Mouse (Mus musculus) limb, embryonic 10.5 days (tissue): ENCODE data around the gene Prr19. TPM values are rescaled to one million over a fixed set of nuclear protein-coding genes. Genes with fewer than 3 reads are reported as not detected.

ENCODE experiments used
- DNase-seq: peaks from one replicate; pipeline ENCODE4 v3.0.0-alpha.2; 2017; ENCODE audit warnings: low spot score
- H3K27ac ChIP-seq: fragments of 300-500 bp; sonication (generic); 2 replicates; pipeline ENCODE4 v1.5.1; 2016; ENCODE audit warnings: mild to moderate bottlenecking
- H3K27me3 ChIP-seq: fragments of 300-500 bp; sonication (generic); 2 replicates; pipeline ENCODE4 v1.6.1; 2016; ENCODE audit warnings: low read depth, mild to moderate bottlenecking; ENCODE audit not compliant: poor library complexity, severe bottlenecking
- H3K36me3 ChIP-seq: fragments of 300-500 bp; sonication (generic); 2 replicates; pipeline ENCODE4 v1.6.1; 2016; ENCODE audit warnings: mild to moderate bottlenecking, moderate library complexity
- H3K4me1 ChIP-seq: fragments of 300-500 bp; sonication (generic); 2 replicates; pipeline ENCODE4 v1.6.1; 2016
- H3K4me3 ChIP-seq: fragments of 300-500 bp; sonication (generic); 2 replicates; pipeline ENCODE4 v1.5.1; 2016; ENCODE audit warnings: mild to moderate bottlenecking, moderate library complexity
- H3K9me3 ChIP-seq: fragments of 300-500 bp; sonication (generic); replicated peaks from 2 replicates; pipeline ENCODE4 v1.6.1; 2016; ENCODE audit warnings: mild to moderate bottlenecking
- WGBS: fragments of 180-500 bp; shearing (Covaris S2); methylation state at CpG from one replicate; pipeline ENCODE4 v1.1.7; 2016; 5-methylcytosine and 5-hydroxymethylcytosine counted together
- polyA plus RNA-seq: library from polyadenylated mRNA; unstranded; fragments of >200 nt; fragmentation: Nextera tagmentation; extraction: Ambion mirVana; gene quantifications from 2 replicates; pipeline ENCODE4 v1.2.1, GENCODE M21; 2016

The Prr19 gene
- polyA plus RNA-seq, 1 experiment from 2014 or later, result 1.3 TPM

DNA sequence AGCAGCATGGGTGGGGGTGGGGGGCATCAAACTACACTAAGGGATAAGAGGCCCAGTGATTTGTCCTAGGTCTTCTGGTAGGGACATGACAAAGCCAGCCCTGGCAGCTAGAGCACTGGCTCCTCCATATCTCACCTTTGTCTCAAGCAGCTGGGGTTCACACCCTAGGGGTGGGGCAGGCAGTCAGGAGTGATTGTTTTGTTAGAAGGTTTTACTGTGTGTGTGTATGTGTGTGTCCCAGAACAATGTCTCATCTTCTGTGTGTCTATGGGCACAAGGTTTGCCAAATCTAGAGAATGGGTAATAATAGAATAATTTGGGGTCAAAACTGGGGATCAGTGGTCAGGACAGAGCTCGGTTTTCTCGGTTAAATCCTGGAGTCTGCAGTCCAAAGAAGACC lies 4.3 kb downstream of the Prr19 start:
- Histone ChIP-seq H3K9me3 (no peaks in the 10 kb centered on the region), H3K27me3 (peaks cover 58% of the 10 kb centered on the region), H3K4me1 (peaks cover 17% of the 10 kb centered on the region), H3K36me3 (no peaks in the 10 kb centered on the region), H3K4me3 (peak overlapping the region; percentile 59), H3K27ac (no peak overlapping the region)
- WGBS, result 3% methylated on average over 2 of the region's 2 CpGs
- DNase-seq, result no peak

DNA sequence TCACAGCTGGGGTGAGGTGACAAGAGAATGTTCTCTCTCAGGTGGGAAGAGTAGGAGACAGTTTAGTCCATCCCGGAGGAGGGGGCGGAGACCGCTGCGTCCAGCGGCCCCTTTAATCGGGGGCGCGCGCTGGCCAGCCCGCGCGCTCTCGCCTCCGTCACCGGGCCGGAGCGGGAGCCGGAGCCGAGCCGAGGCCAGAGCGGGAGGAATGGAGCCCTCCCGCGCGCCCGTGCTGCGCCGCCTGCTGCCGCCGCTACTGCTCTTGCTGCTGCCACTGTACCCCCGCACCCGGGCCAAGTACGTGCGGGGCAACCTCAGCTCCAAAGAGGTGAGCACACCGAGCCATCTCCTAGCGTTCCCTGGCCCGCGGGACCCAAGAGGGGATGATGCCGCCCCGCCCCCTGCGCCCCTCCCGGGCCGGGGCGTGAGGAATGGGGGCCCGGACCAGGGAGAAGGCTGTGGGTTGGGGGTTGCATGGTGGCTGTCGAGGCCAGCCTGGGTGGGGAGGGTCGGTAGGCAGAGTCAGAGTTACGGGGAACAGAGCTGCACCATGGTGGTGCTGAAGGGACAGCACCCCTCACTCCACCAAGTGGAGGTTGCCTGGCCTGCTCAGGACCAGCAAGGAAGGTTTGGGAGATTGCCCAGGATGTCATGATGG lies 4.9 kb downstream of the Prr19 start, which contains the start of gene Tmem145:
Tmem145 (plus strand) TSS at position 151 of the 658 bp plus-strand sequence.
- Histone ChIP-seq H3K9me3 (no peaks in the 10 kb centered on the region), H3K27me3 (peaks cover 60% of the 10 kb centered on the region), H3K27ac (peak within 1 kb of the TSS; percentile 26; the same call in 1 of the 2 replicates), H3K4me3 (peak within 1 kb of the TSS; percentile 59), H3K4me1 (peaks cover 14% of the 10 kb centered on the region), H3K36me3 (no peaks in the 10 kb centered on the region)
- under 1% methylated on average over 47 of the region's 47 CpGs for WGBS
- DNase-seq, result peak; percentile 85

DNA sequence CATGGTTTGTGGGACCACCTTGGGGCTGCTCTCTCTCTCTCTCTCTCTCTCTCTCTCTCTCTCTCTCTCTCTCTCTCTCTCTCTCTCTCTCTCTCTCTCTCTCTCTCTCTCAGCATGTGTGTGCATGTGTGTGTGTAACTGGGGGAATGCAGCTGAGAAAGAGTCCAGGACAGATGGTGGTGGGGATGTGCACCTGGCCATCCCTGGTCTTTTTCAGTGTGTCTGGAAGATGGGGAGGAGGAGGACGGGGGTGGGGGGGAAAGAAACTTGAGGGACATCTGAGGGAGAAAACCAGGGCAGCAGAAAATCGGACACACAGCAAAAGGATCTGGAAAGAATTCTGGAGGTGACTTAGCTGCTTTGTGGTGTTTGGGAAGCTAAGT lies 5.4 kb downstream of the Prr19 start:
- WGBS, result 52% methylated on average over 2 of the region's 2 CpGs
- H3K27me3 ChIP-seq, result peaks cover 65% of the 10 kb centered on the region
- DNase-seq, result no peak
- no peaks in the 10 kb centered on the region for H3K9me3 ChIP-seq
- no peak overlapping the region for H3K27ac ChIP-seq
- no peaks in the 10 kb centered on the region for H3K36me3 ChIP-seq
- H3K4me3 ChIP-seq, result peak overlapping the region; percentile 59; the same call in 1 of the 2 replicates
- peaks cover 11% of the 10 kb centered on the region for H3K4me1 ChIP-seq

DNA sequence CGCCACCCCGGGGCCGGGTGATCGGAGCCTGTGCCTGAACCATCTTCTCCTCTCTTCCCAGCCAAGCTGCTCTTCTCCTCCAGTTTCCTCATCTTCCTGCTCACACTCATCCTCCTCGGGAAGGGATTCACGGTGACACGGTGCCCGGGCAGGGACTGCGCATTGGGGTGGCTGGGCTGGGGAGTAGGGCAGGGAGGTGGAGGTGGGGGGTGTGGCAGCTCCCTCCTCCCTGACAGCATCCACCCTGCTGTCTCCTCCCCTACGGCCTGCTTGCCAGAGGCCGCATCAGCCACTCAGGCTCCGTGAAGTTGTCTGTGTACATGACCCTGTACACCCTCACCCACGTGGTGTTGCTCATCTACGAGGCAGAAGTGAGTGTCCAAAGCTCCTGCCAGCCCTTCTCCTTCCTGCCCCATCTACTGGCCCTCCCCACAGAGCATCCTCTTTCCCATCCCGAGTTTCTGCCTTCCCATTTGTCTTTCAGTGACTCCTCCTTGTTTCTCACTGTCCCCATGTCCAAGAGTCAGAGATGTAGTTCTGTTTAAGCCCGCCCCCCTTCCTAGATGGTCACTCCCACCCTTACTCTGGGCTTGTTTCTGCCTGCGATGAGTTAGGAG lies 7.6 kb downstream of the Prr19 start:
- DNase-seq, result no peak
- Histone ChIP-seq H3K4me1 (peaks cover 11% of the 10 kb centered on the region), H3K27ac (no peak overlapping the region), H3K27me3 (peaks cover 78% of the 10 kb centered on the region), H3K36me3 (no peaks in the 10 kb centered on the region), H3K9me3 (no peaks in the 10 kb centered on the region), H3K4me3 (no peak overlapping the region)
- 60% methylated on average over 17 of the region's 17 CpGs for WGBS

DNA sequence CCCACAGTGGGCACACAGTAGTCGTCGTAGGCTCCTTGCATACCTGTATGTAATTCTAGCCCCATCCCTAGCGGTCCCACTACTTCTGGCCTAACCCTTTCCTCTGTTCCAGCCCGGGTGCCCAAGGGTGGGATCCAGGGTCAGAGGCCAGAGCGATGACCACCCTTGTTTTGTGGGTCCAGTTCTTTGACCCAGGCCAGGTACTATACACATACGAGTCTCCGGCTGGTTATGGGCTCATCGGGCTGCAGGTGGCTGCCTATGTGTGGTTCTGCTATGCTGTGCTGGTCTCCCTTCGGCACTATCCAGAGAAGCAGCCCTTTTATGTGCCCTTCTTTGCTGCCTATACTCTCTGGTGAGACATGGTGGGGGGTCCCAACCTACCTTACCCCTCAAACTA lies 8.2 kb downstream of the Prr19 start:
- H3K4me3 ChIP-seq, result no peak overlapping the region
- no peak for DNase-seq
- H3K27me3 ChIP-seq, result peaks cover 80% of the 10 kb centered on the region
- no peak overlapping the region for H3K27ac ChIP-seq
- WGBS, result 87% methylated on average over 9 of the region's 9 CpGs
- no peaks in the 10 kb centered on the region for H3K36me3 ChIP-seq
- no peaks in the 10 kb centered on the region for H3K9me3 ChIP-seq
- H3K4me1 ChIP-seq, result peaks cover 16% of the 10 kb centered on the region

DNA sequence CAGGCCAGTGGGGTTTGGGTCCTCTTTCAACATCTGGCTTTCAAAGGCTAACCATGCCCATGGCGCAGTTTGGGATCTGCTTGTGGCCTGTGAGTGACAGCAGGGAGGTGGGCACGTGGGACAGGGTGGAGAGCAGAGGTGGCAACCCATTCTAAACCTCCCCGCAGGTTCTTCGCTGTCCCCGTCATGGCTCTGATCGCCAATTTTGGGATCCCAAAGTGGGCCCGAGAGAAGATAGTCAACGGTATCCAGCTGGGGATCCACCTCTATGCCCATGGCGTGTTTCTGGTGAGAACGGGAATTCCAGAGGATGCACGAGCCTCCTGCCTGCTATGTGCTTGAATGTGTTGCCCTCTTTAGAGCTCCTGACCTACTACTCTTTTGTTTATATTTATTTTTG lies 10.0 kb downstream of the Prr19 start:
- WGBS, result 85% methylated on average over 11 of the region's 11 CpGs
- no peak for DNase-seq
- H3K27ac ChIP-seq, result no peak overlapping the region
- H3K4me1 ChIP-seq, result peaks cover 24% of the 10 kb centered on the region
- H3K4me3 ChIP-seq, result no peak overlapping the region
- H3K9me3 ChIP-seq, result no peaks in the 10 kb centered on the region
- peaks cover 85% of the 10 kb centered on the region for H3K27me3 ChIP-seq
- no peaks in the 10 kb centered on the region for H3K36me3 ChIP-seq

DNA sequence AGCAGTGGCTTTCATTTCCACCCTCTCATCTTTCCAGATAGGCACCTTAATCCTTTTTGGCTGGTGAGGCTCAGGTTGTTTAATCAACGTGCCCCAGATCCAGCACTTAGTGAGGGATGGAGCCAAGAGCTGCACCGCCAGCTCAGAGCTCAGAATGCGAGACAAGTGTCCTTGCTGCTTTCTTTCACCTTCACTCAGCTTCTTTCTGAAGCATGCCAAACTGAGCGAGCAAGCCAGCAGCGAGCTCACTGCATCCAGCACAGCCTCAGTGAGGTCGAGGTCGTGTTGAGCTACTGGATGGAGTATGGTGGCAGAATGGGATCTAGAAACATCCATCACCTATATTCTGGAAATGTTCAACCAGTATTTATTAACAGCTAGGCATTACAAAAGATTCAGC lies 12.1 kb downstream of the Prr19 start:
- no peak for DNase-seq
- Histone ChIP-seq H3K36me3 (no peaks in the 10 kb centered on the region), H3K27me3 (peaks cover 64% of the 10 kb centered on the region), H3K4me3 (no peak overlapping the region), H3K27ac (no peak overlapping the region), H3K4me1 (peaks cover 42% of the 10 kb centered on the region), H3K9me3 (no peaks in the 10 kb centered on the region)
- 53% methylated on average over 7 of the region's 7 CpGs for WGBS

DNA sequence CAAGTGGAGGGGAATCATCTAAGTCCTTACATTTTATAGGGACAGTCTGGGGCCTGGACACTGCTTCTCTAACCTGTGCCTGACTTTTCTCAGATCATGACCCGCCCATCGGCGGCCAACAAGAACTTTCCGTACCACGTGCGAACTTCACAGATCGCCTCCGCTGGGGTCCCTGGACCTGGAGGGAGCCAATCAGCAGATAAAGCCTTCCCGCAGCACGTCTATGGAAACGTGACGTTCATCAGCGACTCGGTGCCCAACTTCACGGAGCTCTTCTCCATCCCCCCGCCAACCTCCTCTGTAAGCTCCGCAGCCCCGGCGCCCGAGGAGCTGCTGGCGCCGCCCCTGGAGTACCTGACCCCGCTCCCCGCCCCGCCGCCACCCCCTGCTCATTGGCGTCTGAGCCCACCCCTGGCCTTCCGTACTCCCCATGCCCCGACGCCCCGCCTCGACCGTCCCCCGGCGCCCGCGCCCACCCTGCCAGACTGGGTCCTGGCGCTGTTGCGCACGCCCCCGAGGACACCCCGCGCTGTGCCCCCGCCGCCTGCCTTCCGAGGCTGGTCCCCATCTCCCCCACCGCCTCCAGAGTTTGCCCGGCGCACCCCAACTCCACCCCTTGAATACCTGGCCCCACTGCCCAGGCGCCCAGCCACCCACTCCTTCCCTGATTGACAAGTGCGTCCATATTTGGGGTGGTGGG lies 13.5 kb downstream of the Prr19 start:
- no peaks in the 10 kb centered on the region for H3K9me3 ChIP-seq
- H3K36me3 ChIP-seq, result peaks cover 5% of the 10 kb centered on the region; the same call in 1 of the 2 replicates
- peak; percentile 47 for DNase-seq
- H3K4me3 ChIP-seq, result peak overlapping the region; percentile 78
- peaks cover 53% of the 10 kb centered on the region for H3K27me3 ChIP-seq
- 1% methylated on average over 51 of the region's 51 CpGs for WGBS
- peaks cover 45% of the 10 kb centered on the region for H3K4me1 ChIP-seq
- H3K27ac ChIP-seq, result peak overlapping the region; percentile 71

DNA sequence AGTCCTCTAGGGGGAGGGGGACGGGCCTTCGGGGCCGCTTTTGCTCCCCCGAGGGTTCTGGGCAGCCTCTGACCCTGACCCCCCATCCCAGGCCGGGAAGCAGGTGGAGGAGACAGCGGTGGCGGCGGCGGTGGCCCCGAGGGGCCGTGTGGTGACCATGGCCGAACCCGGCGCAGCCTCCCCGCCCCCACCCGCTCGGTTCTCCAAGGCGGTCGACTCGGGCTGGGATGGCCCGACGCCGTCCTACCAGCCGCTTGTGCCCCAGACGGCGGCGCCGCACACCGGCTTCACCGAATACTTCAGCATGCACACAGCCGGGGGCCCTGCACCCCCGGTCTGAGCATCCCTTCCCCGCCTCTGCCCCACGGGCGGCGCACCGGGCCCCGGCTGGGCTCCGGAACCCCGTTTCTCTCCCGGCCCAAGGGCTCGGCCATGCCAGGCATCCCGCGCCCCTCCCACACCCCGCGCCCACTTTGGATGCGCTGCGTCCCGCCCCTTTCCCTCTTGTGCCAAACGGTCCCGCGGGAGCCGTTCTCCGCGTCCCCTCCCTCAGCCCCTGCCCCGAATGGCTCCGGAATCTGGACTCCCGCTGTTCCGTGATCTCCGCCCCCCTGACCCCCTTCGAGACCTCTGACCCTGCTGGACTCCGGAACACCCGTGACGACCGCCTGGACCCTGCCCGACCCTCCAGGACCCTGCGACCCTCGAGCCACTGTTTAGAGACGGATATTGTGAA lies 14.3 kb downstream of the Prr19 start:
- H3K27ac ChIP-seq, result peak overlapping the region; percentile 71
- peaks cover 45% of the 10 kb centered on the region for H3K4me1 ChIP-seq
- peak overlapping the region; percentile 78 for H3K4me3 ChIP-seq
- H3K27me3 ChIP-seq, result peaks cover 53% of the 10 kb centered on the region
- DNase-seq, result peak; percentile 59
- WGBS, result under 1% methylated on average over 69 of the region's 69 CpGs
- H3K36me3 ChIP-seq, result peaks cover 11% of the 10 kb centered on the region
- no peaks in the 10 kb centered on the region for H3K9me3 ChIP-seq

DNA sequence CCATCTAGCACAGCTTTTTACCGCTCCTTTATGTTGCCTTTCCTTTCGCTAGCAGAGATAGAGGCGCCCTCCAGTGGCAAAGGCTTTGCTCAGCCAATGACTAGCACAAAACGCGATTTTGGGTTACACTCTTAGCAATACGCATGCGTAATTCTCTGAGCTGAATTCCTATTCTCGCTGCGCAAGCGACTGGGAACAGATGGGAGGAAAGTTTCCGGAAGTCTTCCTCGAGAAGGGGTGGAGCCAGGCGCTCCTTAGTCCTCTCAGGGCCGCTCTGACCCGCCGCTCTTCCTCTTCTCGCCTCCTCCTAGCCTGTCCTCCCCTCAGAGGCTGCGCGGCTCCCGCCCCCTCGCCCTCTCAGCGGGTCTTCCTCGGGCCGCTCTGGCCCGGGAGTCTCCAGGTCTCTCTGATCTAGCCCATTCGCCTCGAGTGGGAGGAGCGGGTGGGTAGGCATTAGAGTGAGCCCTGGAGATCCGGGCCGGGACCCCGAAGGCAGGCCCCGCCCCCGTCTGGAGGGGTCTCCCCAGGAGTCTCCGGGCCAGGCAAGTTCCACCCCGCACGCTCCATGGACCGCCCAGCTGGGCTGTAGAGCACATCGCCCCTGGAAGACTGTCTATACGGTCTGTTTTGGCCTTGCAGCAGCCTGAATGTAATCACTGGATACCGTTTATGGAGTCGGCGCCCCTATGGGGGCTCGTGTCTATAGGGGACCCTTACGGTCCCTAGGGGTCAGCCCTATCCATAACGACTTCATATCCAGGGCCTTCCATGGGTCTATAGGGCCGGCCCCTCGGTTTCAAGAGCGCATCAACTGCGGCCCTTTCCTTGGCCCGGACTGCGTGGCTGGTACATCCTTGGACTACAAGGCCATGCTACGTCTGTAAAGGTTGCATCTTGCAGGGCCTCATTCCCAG lies 15.6 kb downstream of the Prr19 start, which contains the start of gene Megf8:
Megf8 (plus strand) TSS at position 633 of the 914 bp plus-strand sequence.
- peak; percentile 93 for DNase-seq
- no peaks in the 10 kb centered on the region for H3K9me3 ChIP-seq
- WGBS, result 1% methylated on average over 52 of the region's 52 CpGs
- H3K4me1 ChIP-seq, result peaks cover 53% of the 10 kb centered on the region
- peaks cover 44% of the 10 kb centered on the region for H3K27me3 ChIP-seq
- peaks cover 13% of the 10 kb centered on the region for H3K36me3 ChIP-seq
- peak within 1 kb of the TSS; percentile 91 for H3K27ac ChIP-seq
- H3K4me3 ChIP-seq, result peak within 1 kb of the TSS; percentile 78

DNA sequence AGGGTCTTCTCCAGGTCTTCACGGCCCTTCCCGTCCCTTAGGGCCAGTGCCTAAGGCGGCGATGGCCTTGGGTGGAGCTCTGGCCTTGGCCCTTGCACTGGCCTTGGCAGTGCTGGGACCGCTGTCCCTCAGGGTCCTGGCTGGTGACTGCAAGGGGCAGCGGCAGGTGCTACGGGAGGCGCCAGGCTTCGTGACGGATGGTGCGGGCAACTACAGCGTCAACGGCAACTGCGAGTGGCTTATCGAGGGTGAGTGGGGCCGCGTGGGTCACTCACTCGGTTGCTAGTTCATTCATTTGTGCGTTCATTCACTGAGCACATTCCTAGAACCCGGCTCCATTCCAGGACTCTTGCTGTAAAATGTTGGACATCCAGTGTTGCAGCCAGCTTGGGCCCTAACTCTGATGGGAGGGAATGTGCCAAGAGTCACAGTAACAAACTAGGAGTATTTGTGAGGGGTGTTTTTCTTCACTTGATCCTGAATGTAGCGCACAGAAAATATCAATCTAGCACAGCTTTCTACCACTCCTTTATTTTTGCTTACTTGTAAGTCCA lies 16.3 kb downstream of the Prr19 start:
- H3K27ac ChIP-seq, result peak overlapping the region; percentile 91
- peaks cover 13% of the 10 kb centered on the region for H3K36me3 ChIP-seq
- no peak for DNase-seq
- H3K4me1 ChIP-seq, result peaks cover 61% of the 10 kb centered on the region
- H3K9me3 ChIP-seq, result no peaks in the 10 kb centered on the region
- 20% methylated on average over 21 of the region's 21 CpGs for WGBS
- peaks cover 37% of the 10 kb centered on the region for H3K27me3 ChIP-seq
- peak overlapping the region; percentile 78 for H3K4me3 ChIP-seq
